Mouse (Mus musculus): ENCODE data around the gene E2f4.
"Not testable (repeated sequence)": the region's sequence is repeated elsewhere in the genome, so short reads cannot be mapped to it uniquely, and the experiment has no call there.

E2f4 gene

DNA sequence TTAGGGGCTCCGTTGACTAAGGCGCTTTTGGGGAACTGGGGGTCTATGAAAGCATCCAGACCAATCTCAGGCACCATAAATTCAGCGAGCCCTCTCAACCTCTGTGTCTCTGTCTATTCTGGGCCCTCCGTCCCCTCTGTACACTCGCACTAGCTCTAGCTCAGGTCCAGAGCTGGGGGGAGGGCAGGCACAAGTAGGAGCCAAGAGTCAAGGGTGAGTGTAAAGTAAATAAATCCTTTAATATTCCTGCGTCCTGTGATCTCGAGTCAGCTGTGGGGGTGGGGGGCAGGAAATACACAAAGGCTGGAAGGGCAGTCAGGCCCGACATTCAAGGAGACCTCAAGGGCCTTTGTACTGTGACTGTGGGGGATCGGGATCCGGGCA lies 28.4 kb upstream of the E2f4 start:
- no peak for DNase-seq (ENCODE audit: low spot score in 2 of 2)

DNA sequence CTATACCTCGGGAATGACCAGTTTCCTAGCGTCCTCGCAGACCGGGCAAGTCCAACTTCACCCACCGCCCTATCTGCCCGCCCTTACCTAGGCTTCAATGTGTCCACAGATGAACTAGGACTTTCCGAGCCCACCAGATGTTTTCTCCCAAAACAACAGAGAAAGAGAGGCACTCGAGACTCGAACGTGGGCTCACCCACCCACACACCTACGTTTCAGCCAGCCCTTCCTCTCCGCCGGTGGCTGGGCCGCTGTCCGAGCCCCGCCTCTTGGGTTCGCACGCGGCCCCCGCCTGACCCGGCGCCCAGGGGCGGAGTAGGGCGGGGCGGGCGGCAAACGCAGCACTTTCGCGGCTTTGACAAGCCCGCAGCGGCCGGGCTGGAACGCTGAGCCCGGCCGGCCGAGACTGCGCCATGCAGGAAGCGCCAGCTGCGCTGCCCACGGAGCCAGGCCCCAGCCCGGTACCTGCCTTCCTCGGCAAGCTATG lies 28.0 kb upstream of the E2f4 start, which contains the start of gene Hsf4:
Gene Hsf4 (plus strand): TSS at position 341 of the 487 bp plus-strand sequence.
- DNase-seq (ENCODE audit: low spot score in 2 of 2) = peak; percentile 50 to 62

DNA sequence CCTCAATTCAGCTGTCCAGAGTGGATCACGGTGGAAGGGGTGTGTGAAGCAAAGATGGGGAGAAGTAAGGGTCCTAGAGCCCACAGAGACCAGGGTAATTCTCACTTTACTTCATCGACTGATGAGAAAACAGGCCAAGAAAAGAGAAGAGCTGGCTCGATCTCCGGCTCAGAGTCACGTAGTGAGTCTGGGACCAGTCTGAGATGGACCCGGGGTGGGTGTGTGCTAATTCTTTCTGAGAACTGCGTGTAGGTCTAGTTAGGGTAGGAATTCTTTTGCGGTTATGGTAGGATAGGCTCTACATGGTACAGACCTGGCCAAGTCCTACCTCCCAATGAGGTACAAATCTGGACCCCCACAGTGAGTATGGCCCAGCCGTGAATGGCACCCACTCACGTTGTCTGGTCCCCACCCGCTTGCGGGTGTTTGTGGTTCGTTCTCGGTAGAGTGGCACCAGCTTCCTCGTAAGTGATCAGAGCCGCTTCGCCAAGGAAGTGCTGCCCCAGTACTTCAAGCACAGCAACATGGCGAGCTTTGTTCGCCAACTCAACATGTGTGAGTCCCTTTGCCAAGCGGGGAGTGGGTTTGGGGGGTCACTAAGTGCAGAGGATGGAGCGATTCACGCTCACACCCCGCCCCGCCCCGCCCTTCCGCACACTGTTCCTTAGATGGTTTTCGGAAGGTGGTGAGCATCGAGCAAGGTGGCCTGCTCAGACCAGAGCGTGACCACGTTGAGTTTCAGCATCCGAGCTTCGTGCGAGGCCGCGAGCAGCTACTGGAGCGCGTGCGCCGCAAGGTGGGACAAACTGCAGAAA lies 27.2 kb upstream of the E2f4 start:
- DNase-seq (ENCODE audit: low spot score in 2 of 2) = no peak

DNA sequence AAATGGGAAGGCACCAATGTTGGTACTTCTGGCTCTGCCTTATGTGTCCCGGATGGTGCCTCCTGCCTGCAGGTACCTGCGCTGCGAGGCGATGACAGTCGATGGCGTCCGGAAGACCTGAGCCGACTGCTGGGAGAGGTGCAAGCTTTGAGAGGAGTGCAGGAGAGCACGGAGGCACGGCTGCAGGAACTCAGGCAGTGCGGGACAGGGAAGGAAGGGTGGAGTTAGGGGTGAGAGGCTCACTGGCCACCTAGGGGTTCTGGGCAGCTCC lies 26.6 kb upstream of the E2f4 start:
- no peak for DNase-seq (ENCODE audit: low spot score in 2 of 2)

DNA sequence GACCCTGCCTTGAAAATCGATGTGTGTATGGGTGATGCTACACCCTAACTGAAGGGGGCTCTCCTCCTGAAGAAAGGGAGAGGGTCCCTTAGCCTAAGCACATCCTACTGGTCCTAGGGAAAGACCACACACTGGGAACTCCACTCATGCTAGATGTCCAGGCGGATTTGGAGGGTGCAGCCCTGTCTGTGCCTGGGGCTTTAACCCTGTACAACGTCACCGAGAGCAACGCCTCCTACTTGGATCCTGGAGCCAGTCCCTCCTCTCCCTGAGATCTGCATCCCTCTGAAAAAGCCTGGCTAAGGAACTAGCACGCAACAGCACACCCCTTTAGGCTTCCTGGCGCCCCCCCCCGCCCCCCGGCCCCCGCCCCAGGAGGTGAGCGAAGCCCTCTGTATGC lies 22.1 kb upstream of the E2f4 start:
- no peak for DNase-seq (ENCODE audit: low spot score in 2 of 2)

DNA sequence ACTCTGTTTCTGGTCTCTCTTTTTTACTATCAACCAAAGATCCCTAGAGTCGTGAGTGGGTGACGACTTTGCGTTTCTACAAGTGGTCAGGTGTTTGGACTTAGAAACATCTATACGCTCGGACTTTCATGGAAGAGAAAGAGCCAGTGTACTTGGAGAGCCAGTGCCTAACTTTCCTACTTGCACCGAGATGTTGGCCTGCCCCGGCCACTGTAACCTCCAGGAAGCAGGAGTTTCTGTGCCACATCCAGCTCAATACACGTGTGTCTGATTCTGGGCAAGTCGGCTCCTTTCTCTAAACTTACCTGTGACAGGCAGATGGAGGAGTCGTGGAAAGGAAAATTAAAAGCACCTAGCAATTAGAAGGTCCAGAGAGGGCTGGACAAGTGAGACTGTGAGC lies 21.6 kb upstream of the E2f4 start, which contains the start of gene Nol3:
Gene Nol3 (plus strand): TSS at position 301 of the 400 bp plus-strand sequence.
- DNase-seq (ENCODE audit: low spot score in 2 of 2) = no peak

DNA sequence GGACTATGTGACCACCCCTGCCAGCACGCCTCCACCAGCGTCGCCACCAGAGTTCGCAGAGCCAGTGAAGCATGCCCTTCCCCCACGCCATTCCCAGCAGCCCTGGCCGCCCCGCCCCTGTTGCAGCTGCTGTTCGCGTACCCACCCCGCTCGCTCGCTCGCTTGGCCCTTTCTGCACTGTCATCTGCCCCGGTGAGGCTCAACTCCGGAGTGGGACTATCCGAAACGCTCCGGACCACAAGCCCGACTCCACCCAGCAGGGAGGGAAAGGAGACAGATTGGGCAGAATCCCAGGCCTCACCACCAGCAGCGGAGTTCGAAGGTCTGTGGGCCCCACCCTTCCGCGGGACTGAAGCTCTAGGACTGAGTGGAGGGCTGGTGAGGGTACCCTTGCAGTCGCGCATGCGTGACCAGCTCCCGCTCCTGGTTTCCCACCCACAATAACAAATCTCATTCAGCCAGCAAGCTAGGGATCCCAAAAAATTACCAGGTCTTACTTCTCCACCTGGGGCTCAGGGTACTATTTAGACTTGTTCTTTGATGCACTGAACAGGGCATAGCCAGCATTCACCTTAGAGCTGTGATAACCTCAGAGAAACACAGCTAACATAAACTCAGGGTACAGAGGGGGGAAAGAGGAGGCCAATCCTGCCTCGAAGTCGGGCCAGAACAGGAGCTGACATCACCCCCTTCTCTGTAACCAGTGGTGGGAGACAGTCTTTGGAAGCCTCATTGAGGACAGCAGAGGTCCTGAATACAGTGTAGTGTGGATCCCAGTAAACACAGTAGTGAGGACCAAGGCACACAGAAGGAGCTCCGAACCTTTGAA lies 21.0 kb upstream of the E2f4 start:
- DNase-seq (ENCODE audit: low spot score in 2 of 2) = peak in 1 of 2 experiments; percentile 34

DNA sequence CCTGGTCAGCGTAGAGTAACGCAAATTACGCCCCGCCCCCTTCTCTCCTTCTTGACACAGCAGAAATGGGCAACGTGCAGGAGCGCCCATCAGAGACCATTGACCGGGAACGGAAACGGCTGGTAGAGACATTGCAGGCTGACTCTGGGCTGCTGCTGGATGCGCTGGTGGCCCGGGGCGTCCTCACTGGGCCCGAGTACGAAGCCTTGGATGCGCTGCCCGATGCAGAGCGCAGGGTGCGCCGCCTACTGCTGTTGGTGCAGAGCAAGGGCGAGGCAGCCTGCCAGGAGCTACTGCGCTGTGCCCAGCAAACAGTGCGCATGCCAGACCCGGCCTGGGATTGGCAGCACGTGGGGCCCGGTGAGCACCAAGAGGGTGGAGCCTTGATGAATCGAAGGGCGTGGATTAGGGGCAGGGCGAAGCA lies 18.5 kb upstream of the E2f4 start:
- DNase-seq (ENCODE audit: low spot score in 2 of 2) = peak in 1 of 2 experiments; percentile 77

DNA sequence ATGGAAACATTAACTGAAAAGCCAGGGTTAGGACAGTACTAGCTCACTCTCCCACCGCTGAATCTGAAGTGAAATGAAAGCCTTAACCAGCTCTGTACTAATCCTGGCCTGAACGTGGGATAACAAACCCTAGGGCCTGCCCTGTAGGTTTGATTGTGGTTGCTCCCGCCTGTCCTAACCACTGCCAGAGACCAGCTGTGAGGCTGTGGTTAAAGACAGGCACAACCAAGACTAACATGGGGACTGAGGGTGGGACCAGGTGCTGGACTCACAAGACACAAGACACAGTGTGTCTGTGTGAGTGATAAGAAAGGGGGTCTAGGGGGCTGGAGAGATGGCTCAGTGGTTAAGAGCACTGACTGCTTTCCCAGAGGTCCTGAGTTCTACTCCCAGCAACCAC lies 16.9 kb upstream of the E2f4 start:
- DNase-seq (ENCODE audit: low spot score in 2 of 2) = no peak

DNA sequence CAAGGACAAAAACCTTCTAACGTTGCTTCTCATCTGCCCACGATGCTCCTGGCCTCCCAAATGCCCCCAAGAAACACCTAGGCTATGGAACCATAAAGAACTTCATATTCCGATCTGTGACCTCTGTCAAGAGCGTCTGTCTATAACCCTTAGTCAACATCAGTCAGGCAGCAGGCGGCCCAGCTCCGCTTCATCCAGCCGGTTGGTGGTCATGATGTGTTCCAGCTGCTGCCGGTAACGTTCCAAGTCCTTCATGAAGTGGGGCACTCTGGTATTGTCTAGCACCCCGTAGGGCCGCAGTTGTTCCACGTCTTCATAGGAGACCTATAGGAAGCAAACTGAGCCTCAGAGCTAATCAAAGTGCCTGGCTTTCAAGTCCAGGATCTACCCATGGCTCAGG lies 15.6 kb upstream of the E2f4 start:
- DNase-seq (ENCODE audit: low spot score in 2 of 2) = no peak

DNA sequence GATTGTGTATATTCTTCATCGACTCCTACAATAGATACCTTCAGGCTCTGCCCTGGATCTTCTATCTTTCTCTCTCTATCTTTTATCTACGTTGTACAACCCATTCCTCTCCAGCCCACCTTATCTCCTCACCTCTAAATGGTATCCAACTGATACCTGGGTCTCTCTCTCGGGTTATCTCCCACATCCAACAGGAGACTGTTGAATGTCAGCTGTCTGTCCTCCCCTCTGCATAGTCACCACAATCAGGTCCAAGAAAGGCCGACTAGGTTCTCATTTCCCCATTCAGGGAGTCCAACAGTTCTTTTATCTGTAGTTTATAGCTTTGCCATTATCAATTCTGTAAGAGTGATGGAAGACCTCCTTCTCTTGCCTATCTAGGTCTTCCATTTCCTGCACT lies 15.2 kb upstream of the E2f4 start:
- DNase-seq (ENCODE audit: low spot score in 2 of 2) = no peak

DNA sequence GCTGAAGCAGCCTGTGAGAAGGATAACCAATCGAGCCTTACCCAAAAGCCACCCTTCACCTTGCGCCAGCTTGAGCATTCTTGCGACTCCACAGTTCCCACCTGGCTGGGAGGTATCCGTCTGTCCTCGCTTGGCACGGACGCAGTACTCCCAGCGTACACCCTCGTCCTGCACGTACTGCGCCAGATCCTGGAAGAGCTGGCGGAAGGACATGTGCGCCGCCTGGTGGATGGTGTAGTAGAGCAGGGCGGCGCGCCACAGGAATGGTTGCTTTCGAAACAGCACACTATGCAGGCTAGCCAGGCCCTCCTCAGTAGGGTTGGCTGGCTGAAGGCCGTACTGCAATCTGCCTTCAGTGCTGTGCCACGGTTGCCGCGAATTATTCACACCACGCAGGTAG lies 14.4 kb upstream of the E2f4 start:
- peak in 1 of 2 experiments; percentile 31 for DNase-seq (ENCODE audit: low spot score in 2 of 2)

DNA sequence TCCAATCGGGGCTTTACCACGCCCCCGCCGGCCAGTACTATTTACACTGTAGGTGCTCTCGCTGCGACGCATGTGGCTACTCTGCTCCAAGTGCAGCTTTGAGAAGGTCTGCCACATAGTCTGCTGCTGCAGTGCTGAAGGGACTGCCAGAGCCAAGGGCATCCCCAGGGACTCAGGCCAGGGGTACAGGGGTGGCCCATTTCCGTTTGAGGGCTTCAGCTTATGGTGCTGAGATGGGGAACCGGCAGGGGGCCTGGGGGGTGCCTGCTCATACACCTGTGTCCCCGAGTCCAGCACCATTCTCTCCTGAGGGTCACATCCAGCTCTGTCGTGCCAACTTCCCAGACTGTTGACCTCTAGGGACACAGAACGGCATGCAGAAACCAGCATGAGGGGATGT lies 11.9 kb upstream of the E2f4 start:
- DNase-seq (ENCODE audit: low spot score in 2 of 2) = no peak

DNA sequence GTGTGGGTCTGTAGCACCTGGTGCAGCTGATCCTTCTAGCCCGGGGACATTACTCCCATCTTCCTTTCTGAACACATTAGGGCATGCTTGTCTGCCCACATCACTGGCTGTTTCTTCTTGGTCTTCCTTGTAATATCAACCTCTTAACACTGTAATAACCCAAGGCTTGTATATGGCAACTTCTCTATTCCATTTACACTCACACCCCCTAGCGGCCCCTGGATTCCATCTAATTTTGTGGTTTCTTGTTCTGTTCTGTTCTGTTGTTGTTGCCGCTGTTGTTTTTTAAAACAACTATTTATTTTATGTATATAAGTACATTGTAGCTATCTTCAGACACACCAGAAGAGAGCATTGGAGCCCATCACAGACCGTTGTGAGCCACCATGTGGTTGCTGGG lies 10.6 kb upstream of the E2f4 start:
- no peak for DNase-seq (ENCODE audit: low spot score in 2 of 2)

DNA sequence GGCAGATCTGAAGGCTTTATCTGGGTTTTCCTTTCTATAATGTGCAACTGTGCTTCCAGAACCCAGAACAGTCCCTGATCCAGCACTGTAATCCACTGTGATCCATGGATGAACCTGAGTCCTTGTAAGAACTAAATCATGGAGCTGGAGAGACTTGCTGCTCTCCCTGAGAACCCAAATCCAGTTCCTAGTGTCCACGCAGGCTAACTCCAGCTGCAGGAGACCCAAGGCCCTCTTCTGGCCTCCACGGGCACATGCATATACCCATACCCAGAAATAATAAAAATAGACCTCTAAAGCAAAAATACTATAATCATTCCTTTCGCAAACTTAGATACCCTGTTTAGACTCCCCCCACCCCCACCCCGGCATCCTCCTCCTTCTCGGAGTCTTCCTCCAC lies 9.2 kb upstream of the E2f4 start:
- no peak for DNase-seq (ENCODE audit: low spot score in 2 of 2)

DNA sequence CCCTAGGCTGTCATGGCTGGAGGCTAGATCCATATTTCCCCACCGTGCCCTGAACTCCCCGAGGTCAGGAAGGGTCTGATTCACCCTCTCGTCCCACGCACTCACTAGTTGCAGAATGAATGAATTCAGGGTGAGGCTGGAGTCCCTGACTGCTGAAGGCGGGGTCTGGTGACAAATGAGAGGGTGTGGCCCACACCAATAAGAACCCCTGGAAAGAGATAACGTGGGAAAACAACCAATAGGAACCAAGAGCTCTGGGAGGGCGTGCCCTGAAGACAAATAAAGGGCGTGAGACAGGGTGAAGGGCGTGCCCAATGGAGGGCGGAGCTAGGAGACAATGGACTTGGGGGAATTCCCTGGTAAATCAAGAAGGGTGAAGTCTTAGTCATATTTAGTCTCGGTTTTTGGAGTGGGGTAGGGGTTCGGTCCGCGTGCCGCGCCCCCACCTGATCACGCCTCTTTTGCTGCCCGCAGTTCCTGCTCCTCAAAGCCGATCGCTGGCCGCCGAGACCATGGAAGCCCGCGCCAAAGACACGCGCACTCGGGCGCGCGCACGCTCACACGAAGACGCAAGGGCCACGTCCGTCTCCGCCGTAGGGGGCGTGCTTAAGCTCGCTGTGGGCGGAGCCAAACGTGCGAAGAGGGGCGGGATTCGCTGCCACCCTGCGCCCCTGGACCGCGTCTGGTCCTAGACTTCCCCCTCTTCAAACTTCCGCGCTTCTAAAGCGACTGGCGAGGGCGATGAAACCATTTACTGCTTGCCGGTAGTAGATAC lies 8.3 kb upstream of the E2f4 start:
- DNase-seq (ENCODE audit: low spot score in 2 of 2) = peak; percentile 85 to 90

DNA sequence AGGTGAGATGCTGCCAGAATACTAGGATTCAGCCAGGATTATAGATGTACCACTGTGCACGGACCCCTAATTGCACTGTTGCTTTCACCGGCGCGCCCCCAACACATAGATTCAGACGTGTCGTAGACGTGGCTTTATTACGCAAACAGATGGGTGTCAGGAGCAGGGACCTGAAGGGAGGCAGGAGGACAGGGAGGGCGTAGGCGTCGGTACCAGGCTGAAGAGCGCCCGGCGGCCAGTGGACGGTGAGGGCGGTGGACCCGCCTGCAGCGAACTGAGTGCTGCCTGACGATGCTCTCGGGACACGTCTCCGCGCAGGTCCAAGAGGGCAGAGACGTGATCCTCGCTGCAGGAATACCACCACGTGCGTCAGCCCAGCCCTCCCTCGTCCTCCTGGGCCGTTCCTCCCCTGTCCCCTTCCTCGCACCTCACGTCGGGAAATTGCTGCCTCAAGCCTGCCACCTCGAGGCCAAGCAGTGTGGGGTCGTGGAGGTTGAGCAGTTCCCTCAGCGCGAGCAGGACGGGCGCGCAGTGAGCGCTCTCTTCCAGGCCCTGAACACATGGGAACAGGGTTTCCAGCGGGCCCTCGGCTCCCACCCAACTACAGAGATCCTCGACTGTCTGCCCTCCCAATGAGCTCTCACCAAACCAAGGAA lies 7.5 kb upstream of the E2f4 start, which contains the start of gene 4931428F04Rik:
Gene 4931428F04Rik (minus strand): TSS at position 60 of the 656 bp plus-strand sequence.
- no peak for DNase-seq (ENCODE audit: low spot score in 2 of 2)

DNA sequence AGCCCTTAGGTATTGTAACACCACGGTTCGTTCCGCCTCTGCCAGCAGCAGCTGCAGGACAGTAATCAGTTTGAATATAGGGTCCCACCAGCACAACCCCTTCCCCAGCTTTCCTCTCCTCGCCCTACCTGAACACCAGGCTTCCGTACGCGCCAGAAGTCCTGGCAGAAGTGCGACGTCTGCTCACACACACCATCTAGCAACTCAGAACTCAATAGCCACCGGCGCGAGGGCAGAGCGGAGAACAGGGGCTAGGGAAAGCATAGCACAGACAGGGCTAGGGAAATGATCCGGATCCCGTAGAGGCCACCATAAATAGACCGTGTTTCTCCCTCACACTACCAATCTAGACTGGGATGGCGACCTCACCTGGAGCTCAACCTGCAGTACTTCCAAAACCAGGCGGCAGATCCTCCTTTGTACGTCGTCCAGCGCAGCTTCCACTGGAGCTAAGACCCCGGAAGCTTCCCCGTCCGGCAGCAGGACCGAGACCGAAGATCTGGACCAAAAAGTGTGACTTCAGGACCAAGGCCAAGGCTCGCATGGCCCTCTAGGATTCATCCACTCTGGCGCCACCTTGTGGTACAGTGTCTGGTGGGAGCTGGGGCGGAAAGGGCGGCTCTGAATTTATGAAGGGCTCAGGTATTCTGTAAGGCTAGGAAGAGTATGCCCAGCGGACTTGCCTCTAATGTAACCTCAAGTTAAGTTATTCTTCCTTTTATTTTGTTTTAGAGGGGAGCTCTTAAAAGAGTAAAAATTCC lies 6.7 kb upstream of the E2f4 start:
- peak; percentile 79 to 89 for DNase-seq (ENCODE audit: low spot score in 2 of 2)

DNA sequence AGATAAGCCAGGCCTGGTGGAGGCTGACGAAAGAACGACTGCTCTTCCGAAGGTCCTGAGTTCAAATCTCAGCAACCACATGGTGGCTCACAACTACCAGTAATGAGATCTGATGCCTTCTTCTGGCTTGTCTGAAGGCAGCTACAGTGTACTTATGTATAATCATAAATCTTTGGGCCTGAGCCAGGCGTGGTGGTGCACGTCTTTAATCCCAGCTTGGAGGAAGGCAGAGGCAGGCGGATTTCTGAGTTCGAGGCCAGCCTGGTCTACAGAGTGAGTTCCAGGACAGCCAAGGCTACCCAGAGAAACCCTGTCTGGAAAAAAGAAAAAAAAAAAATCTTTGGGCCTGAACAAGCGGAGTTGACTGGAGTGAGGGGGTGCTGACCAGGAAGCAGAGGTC lies 6.1 kb upstream of the E2f4 start:
- not testable (repeated sequence) for DNase-seq (ENCODE audit: low spot score in 2 of 2)

DNA sequence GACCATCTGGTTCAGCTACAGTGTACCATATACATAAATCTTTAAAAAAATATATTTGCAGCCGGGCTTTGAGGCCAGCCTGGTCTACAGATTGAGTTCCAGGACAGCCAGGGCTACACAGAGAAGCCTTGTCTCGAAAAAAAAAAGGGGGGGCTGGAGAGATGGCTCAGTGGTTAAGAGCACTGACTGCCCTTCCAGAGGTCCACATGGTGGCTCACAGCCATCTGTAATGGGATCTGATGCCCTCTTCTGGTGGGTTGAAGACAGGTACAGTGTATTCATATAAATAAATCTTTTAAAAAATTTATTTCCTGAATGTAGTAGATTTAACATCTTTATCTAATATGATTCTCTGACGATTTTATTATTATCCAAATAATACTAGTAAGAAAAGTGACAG lies 5.7 kb upstream of the E2f4 start:
- DNase-seq (ENCODE audit: low spot score in 2 of 2) = not testable (repeated sequence)

DNA sequence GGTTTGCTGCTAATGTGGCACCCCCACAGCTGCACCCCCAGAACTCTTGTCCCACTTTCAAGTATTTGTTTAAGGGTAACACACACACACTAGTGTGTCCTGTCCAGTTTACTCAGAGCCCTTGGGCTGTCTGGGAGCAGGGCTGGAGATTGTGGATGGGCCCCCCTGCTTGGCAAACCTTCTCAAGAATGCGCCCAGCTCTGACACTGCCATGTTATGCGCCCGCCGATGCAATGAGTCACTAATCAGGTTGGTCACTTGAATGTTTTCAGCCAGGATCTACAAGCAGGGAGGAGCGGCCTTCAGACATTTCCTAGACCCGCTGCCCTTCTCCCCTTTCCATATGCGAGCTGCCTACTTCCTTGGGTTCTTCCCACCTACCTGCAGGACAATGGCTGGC lies 5.0 kb upstream of the E2f4 start:
- DNase-seq (ENCODE audit: low spot score in 2 of 2) = no peak

Measured in urinary bladder, adult 18-20 months (tissue).